Mouse (Mus musculus): ENCODE data around the gene Slc1a5. TPM values are rescaled to one million over a fixed set of nuclear protein-coding genes. Genes with fewer than 3 reads are reported as not detected.

Gene Slc1a5
- total RNA-seq, 2 experiments from 2014 or later = 118 to 152 TPM

- DNase-seq = no peak
These were observed 38.7 kb downstream of the Slc1a5 start for GRCm38 (mm10) chr7:16819794-16820193.

- DNase-seq = no peak
These were observed 39.2 kb downstream of the Slc1a5 start for GRCm38 (mm10) chr7:16820271-16820763.

- DNase-seq = no peak
These were observed 40.0 kb downstream of the Slc1a5 start for GRCm38 (mm10) chr7:16821091-16821490.

- DNase-seq = no peak
These were observed 40.5 kb downstream of the Slc1a5 start for GRCm38 (mm10) chr7:16821669-16822101.

GRCm38 (mm10) chr7:16823734-16824133, 42.6 kb downstream of the Slc1a5 start:
- no peak for DNase-seq

- DNase-seq = peak in 1 of 2 experiments; percentile 31
These were observed 44.6 kb downstream of the Slc1a5 start for GRCm38 (mm10) chr7:16825785-16826184.

GRCm38 (mm10) chr7:16826571-16826970, 45.4 kb downstream of the Slc1a5 start:
- DNase-seq = no peak

- DNase-seq = no peak
These were observed 46.1 kb downstream of the Slc1a5 start for GRCm38 (mm10) chr7:16827274-16827673.

GRCm38 (mm10) chr7:16830449-16830848, 49.3 kb downstream of the Slc1a5 start:
- DNase-seq = peak in 1 of 2 experiments; percentile 52

GRCm38 (mm10) chr7:16837916-16838803, 57.0 kb downstream of the Slc1a5 start:
- no peak for DNase-seq

- no peak for DNase-seq
These were observed 57.8 kb downstream of the Slc1a5 start for GRCm38 (mm10) chr7:16838804-16839426.

- DNase-seq = no peak
These were observed 58.4 kb downstream of the Slc1a5 start for GRCm38 (mm10) chr7:16839427-16840108.

GRCm38 (mm10) chr7:16840109-16840491, 59.0 kb downstream of the Slc1a5 start:
- DNase-seq = no peak

GRCm38 (mm10) chr7:16841078-16841477, 59.9 kb downstream of the Slc1a5 start:
- DNase-seq = no peak

- DNase-seq = no peak
These were observed 60.7 kb downstream of the Slc1a5 start for GRCm38 (mm10) chr7:16841561-16842560.

GRCm38 (mm10) chr7:16842645-16843063, 61.5 kb downstream of the Slc1a5 start, which contains the start of gene Prkd2:
Gene Prkd2 (plus strand): TSS chr7:16842902.
- peak; percentile 93 to 95 for DNase-seq

- peak; percentile 36 to 43 for DNase-seq
These were observed 62.5 kb downstream of the Slc1a5 start for GRCm38 (mm10) chr7:16843441-16844171.

- no peak for DNase-seq
These were observed 63.5 kb downstream of the Slc1a5 start for GRCm38 (mm10) chr7:16844696-16845071.

GRCm38 (mm10) chr7:16845072-16845819, 64.1 kb downstream of the Slc1a5 start:
- DNase-seq = peak; percentile 31 to 40

GRCm38 (mm10) chr7:16845820-16846167, 64.7 kb downstream of the Slc1a5 start:
- no peak for DNase-seq

All from adrenal gland, postnatal 36 days (tissue).